Mouse (Mus musculus) G1E (cell line): ENCODE results near the gene Sparcl1.

ENCODE experiments used
- CTCF ChIP-seq: IDR thresholded peaks from 2 replicates; pipeline ENCODE4 v1.5.1; 2012; ENCODE audit warnings: low read depth, low read length, inconsistent platforms, mixed read lengths
- GATA1 ChIP-seq: IDR thresholded peaks from 2 replicates; pipeline ENCODE4 v1.6.1; 2012; ENCODE audit warnings: borderline replicate concordance, low read length, inconsistent platforms, mixed read lengths

- TF ChIP-seq CTCF, result peak; percentile 72
- no peak for TF ChIP-seq GATA1
Measured at GRCm38 (mm10) chr5:104074388-104074787, 39.1 kb downstream of the Sparcl1 start.
